27 mouse cellular contexts compared by ENCODE assay signal in the genomic region with DNA sequence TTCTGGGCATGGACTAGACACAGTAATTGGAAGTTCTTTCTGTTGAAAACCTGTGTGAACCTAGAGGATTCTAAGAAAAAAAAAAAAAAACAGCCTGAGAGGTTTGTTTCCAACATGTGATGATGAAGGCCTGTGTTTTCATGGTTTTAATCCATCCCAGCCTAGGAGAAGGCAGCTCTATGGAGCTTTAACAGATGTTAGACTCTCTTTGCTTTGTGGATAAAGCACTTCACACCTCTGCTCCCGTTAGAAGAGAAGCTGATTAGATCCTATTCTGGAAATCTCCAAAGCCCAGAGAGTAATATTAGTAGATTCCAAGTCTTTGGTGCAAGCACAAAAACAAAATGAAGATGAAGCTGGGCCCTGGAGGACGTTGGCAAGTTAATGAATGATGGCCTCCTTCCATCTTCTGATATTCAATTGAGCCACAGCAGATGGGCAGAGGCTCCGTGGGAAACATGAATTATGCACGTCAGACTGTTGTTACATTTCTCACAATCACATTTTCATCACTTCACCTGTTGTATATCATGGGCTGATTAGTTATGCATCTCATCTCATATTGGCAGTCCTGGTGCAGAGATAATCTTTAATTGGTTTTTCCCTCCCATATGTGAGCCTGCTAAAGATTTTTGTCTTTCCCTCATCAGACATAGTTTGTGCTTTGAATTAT.
DNase-seq lines count a peak whose midpoint lies in the region; ATAC-seq lines count a peak whose summit lies in the region.
"Had no signal": no experiment of that assay in that cellular context is flagged by ENCODE, and none has a peak within 500 bp of the region (broad histone marks: within the 10 kb centered on the region; RNA-seq: fewer than 3 reads in every experiment).

No protein-coding gene starts in this region.

- peak; percentile 84 for ATAC-seq in forebrain, embryonic 15.5 days (replicated peaks)
- ATAC-seq in forebrain, embryonic 11.5 days (replicated peaks; ENCODE audit: low FRiP score) = no peak
- no peak for ATAC-seq in midbrain, embryonic 14.5 days (ENCODE audit: low FRiP score, low TSS enrichment)
- no peak for ATAC-seq in midbrain, embryonic 13.5 days
- ATAC-seq in forebrain, embryonic 16.5 days = peak; percentile 90
- ATAC-seq: intestine, embryonic 15.5 days; Patski had no signal

- H3K4me1 ChIP-seq in forebrain, embryonic 15.5 days = no peaks in the 10 kb centered on the region
- H3K4me1 ChIP-seq in forebrain, embryonic 11.5 days (replicated peaks; ENCODE audit: control insufficient read depth, insufficient read depth, low read length) = no peaks in the 10 kb centered on the region
- no peaks in the 10 kb centered on the region for H3K4me1 ChIP-seq in midbrain, embryonic 14.5 days (ENCODE audit: control insufficient read depth, insufficient read depth, low read length)
- H3K4me1 ChIP-seq in midbrain, embryonic 13.5 days (replicated peaks) = no peaks in the 10 kb centered on the region
- no peaks in the 10 kb centered on the region; the same call in 1 of the 2 replicates for H3K4me1 ChIP-seq in forebrain, embryonic 16.5 days (replicated peaks; ENCODE audit: control insufficient read depth, insufficient read depth, low read length)
- H3K4me1 ChIP-seq: heart, embryonic 10.5 days; heart, embryonic 13.5 days; hindbrain, embryonic 15.5 days; intestine, embryonic 15.5 days had no signal

- no peak overlapping the region for H3K4me3 ChIP-seq in forebrain, embryonic 15.5 days
- H3K4me3 ChIP-seq in forebrain, embryonic 11.5 days (ENCODE audit: low read depth, low read length) = no peak overlapping the region
- no peak overlapping the region for H3K4me3 ChIP-seq in midbrain, embryonic 14.5 days (replicated peaks; ENCODE audit: low read depth, low read length)
- no peak overlapping the region for H3K4me3 ChIP-seq in midbrain, embryonic 13.5 days (replicated peaks)
- H3K4me3 ChIP-seq in forebrain, embryonic 16.5 days (replicated peaks; ENCODE audit: low read length) = no peak overlapping the region
- H3K4me3 ChIP-seq: heart, embryonic 10.5 days; heart, embryonic 13.5 days; hindbrain, embryonic 15.5 days; intestine, embryonic 15.5 days had no signal

- no peak overlapping the region for H3K4me2 ChIP-seq in forebrain, embryonic 15.5 days (replicated peaks)
- H3K4me2 ChIP-seq in forebrain, embryonic 11.5 days (ENCODE audit: low read depth, low read length, severe bottlenecking) = no peak overlapping the region
- H3K4me2 ChIP-seq in midbrain, embryonic 14.5 days (ENCODE audit: low read length) = no peak overlapping the region
- no peak overlapping the region for H3K4me2 ChIP-seq in midbrain, embryonic 13.5 days (replicated peaks)
- H3K4me2 ChIP-seq in forebrain, embryonic 16.5 days (ENCODE audit: low read length) = no peak overlapping the region
- H3K4me2 ChIP-seq: heart, embryonic 13.5 days; hindbrain, embryonic 15.5 days; intestine, embryonic 15.5 days had no signal

- no peaks in the 10 kb centered on the region for H3K9me3 ChIP-seq in forebrain, embryonic 15.5 days
- H3K9me3 ChIP-seq in forebrain, embryonic 11.5 days (ENCODE audit: control insufficient read depth, low read length) = no peaks in the 10 kb centered on the region
- no peaks in the 10 kb centered on the region for H3K9me3 ChIP-seq in midbrain, embryonic 14.5 days (ENCODE audit: control insufficient read depth, low read length)
- no peaks in the 10 kb centered on the region for H3K9me3 ChIP-seq in midbrain, embryonic 13.5 days
- H3K9me3 ChIP-seq in forebrain, embryonic 16.5 days (ENCODE audit: control insufficient read depth, low read length) = no peaks in the 10 kb centered on the region
- H3K9me3 ChIP-seq: G1E; heart, embryonic 10.5 days; heart, embryonic 13.5 days; hindbrain, embryonic 15.5 days; intestine, embryonic 15.5 days had no signal

- no peaks in the 10 kb centered on the region for H3K36me3 ChIP-seq in forebrain, embryonic 15.5 days
- H3K36me3 ChIP-seq in forebrain, embryonic 11.5 days (ENCODE audit: control insufficient read depth, insufficient read depth, low read length) = no peaks in the 10 kb centered on the region
- H3K36me3 ChIP-seq in midbrain, embryonic 14.5 days (ENCODE audit: control insufficient read depth, insufficient read depth, low read length) = no peaks in the 10 kb centered on the region
- H3K36me3 ChIP-seq in midbrain, embryonic 13.5 days = no peaks in the 10 kb centered on the region
- H3K36me3 ChIP-seq in forebrain, embryonic 16.5 days (ENCODE audit: control insufficient read depth, insufficient read depth) = no peaks in the 10 kb centered on the region
- H3K36me3 ChIP-seq: G1E; heart, embryonic 10.5 days; heart, embryonic 13.5 days; hindbrain, embryonic 15.5 days; intestine, embryonic 15.5 days had no signal

- DNase-seq in cerebellum, postnatal 14 days = peak; percentile 2 to 20
- DNase-seq in cerebellum, adult 9-10 months = no peak
- DNase-seq in forebrain, embryonic 11.5 days (ENCODE audit: low spot score) = no peak
- peak; percentile 31 for DNase-seq in midbrain, embryonic 14.5 days
- no peak for DNase-seq in embryo, embryonic 11 days
- DNase-seq: adrenal gland, postnatal 10 days; adrenal gland, postnatal 36 days; B cell, adult 2 months; cerebellum, adult 11-12 months; cerebellum, adult 8-10 months; cerebellum, postnatal 36 days; gastrocnemius, postnatal 25 days; heart, adult 18-20 months; heart, postnatal 14 days; heart, postnatal 4 days; kidney, adult 11 months; kidney, adult 8-10 months had no signal

- WGBS in forebrain, embryonic 15.5 days = 38% methylated on average over 4 of the region's 4 CpGs
- 72% methylated on average over 4 of the region's 4 CpGs for WGBS in forebrain, embryonic 11.5 days
- 46% methylated on average over 4 of the region's 4 CpGs for WGBS in midbrain, embryonic 14.5 days
- 48% methylated on average over 4 of the region's 4 CpGs for WGBS in midbrain, embryonic 13.5 days
- WGBS in forebrain, embryonic 16.5 days = 40% methylated on average over 4 of the region's 4 CpGs

- peak overlapping the region; percentile 61 for H3K27ac ChIP-seq in forebrain, embryonic 15.5 days (replicated peaks)
- no peak overlapping the region for H3K27ac ChIP-seq in forebrain, embryonic 11.5 days (ENCODE audit: low read depth, low read length)
- H3K27ac ChIP-seq in midbrain, embryonic 14.5 days (replicated peaks; ENCODE audit: low read depth, low read length) = no peak overlapping the region
- H3K27ac ChIP-seq in midbrain, embryonic 13.5 days = no peak overlapping the region
- H3K27ac ChIP-seq in forebrain, embryonic 16.5 days (ENCODE audit: low read length) = no peak overlapping the region
- H3K27ac ChIP-seq: heart, embryonic 10.5 days; heart, embryonic 13.5 days; hindbrain, embryonic 15.5 days; intestine, embryonic 15.5 days had no signal

- no peaks in the 10 kb centered on the region for H3K27me3 ChIP-seq in forebrain, embryonic 15.5 days
- no peaks in the 10 kb centered on the region for H3K27me3 ChIP-seq in forebrain, embryonic 11.5 days (ENCODE audit: control insufficient read depth, insufficient read depth, low read length)
- H3K27me3 ChIP-seq in midbrain, embryonic 14.5 days (ENCODE audit: control insufficient read depth, insufficient read depth, low read length) = no peaks in the 10 kb centered on the region
- no peaks in the 10 kb centered on the region for H3K27me3 ChIP-seq in midbrain, embryonic 13.5 days
- no peaks in the 10 kb centered on the region for H3K27me3 ChIP-seq in forebrain, embryonic 16.5 days (replicated peaks; ENCODE audit: control insufficient read depth, insufficient read depth, low read length)
- H3K27me3 ChIP-seq: CH12.LX; heart, embryonic 13.5 days; hindbrain, embryonic 15.5 days; intestine, embryonic 15.5 days; Patski had no signal

- no peak overlapping the region for H3K9ac ChIP-seq in forebrain, embryonic 15.5 days (replicated peaks)
- H3K9ac ChIP-seq in forebrain, embryonic 11.5 days (ENCODE audit: low read length) = no peak overlapping the region
- no peak overlapping the region for H3K9ac ChIP-seq in midbrain, embryonic 14.5 days (replicated peaks; ENCODE audit: low read length)
- H3K9ac ChIP-seq in midbrain, embryonic 13.5 days (replicated peaks) = no peak overlapping the region
- H3K9ac ChIP-seq in forebrain, embryonic 16.5 days (replicated peaks; ENCODE audit: low read depth, low read length) = no peak overlapping the region
- H3K9ac ChIP-seq: heart, embryonic 13.5 days; hindbrain, embryonic 15.5 days; intestine, embryonic 15.5 days had no signal

Comparison
In these comparisons a context has a peak if more than half of its experiments do, and no peak if none do; other contexts are left out.
1. DNase-seq: peak in cerebellum, postnatal 14 days (2 of 2) and midbrain, embryonic 14.5 days (single experiment); none in cerebellum, adult 9-10 months (single experiment), forebrain, embryonic 11.5 days (single experiment) and embryo, embryonic 11 days (single experiment).
2. ATAC-seq: peak in forebrain, embryonic 15.5 days (single experiment) and forebrain, embryonic 16.5 days (single experiment); none in forebrain, embryonic 11.5 days (single experiment), midbrain, embryonic 14.5 days (single experiment) and midbrain, embryonic 13.5 days (single experiment).